In the genomic region with DNA sequence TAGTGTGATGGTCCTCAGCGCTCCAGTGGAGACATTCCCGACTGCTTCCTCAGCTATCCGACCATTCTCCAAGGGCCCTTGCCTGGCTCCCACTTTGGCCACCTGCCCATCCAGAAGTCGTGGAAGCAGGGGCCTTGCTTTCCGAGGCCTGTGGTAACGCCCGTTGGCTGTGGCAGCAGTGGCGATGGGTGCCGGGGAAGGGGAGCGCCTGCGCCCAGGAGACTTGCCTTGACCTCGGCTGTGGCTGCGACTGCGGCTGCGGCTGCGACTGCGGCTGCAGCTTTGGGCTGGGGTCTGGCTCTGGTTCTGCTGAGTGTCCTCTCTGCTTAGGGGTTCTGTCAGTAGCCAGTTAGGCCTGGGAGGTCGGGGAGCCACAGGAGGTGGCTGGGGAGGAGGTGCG, we compare ENCODE assay signal across 14 mouse cellular contexts. TPM values are rescaled to one million over a fixed set of nuclear protein-coding genes. Genes with fewer than 3 reads are reported as not detected.
DNase-seq lines count a peak whose midpoint lies in the region; ATAC-seq and TF ChIP-seq lines count a peak whose summit lies in the region.
"Had no signal": no experiment of that assay in that cellular context is flagged by ENCODE, and none has a peak within 500 bp of the region (broad histone marks: within the 10 kb centered on the region; RNA-seq: fewer than 3 reads in every experiment).

No protein-coding gene starts in this region.

- 45% methylated on average over 19 of the region's 19 CpGs for WGBS in heart, embryonic 13.5 days

- H3K27ac ChIP-seq in heart, embryonic 13.5 days (replicated peaks), result no peak overlapping the region
- H3K27ac ChIP-seq in testis, adult 2 months (ENCODE audit: control insufficient read depth, insufficient read depth, low read depth, low read length), result peak overlapping the region; percentile 14; the same call in 1 of the 2 replicates

- no peak for TF ChIP-seq CTCF in testis, adult 2 months (IDR thresholded peaks at IDR 0.05; ENCODE audit: control insufficient read depth, insufficient read depth, insufficient replicate concordance, low read depth, low read length)

- no peak overlapping the region for H3K4me2 ChIP-seq in heart, embryonic 13.5 days
- H3K4me2 ChIP-seq: lung, embryonic 14.5 days had no signal

- H3K4me1 ChIP-seq in heart, embryonic 13.5 days, result peaks cover 37% of the 10 kb centered on the region
- H3K4me1 ChIP-seq in testis, adult 2 months (ENCODE audit: control insufficient read depth, insufficient read depth, low read length), result peaks cover 26% of the 10 kb centered on the region

- TF ChIP-seq POLR2A in testis, adult 2 months (IDR thresholded peaks at IDR 0.05; ENCODE audit: control insufficient read depth, low read depth, low read length), result no peak

- peak; percentile 25 for DNase-seq in adrenal gland, postnatal 14 days
- DNase-seq in adrenal gland, adult 8-10 months, result no peak
- DNase-seq in heart, postnatal 4 days, result no peak
- DNase-seq in testis, postnatal 10 days (ENCODE audit: low spot score), result no peak
- DNase-seq: cerebellum, adult 11 months; kidney, adult 11 months; kidney, postnatal 36 days; lung, embryonic 14.5 days; thymus, postnatal 25 days had no signal

- H3K36me3 ChIP-seq in heart, embryonic 13.5 days, result peaks cover 50% of the 10 kb centered on the region
- H3K36me3 ChIP-seq in testis, adult 2 months (ENCODE audit: control insufficient read depth, insufficient read depth, low read length), result no peaks in the 10 kb centered on the region

- no peaks in the 10 kb centered on the region for H3K9me3 ChIP-seq in heart, embryonic 13.5 days

- no peak overlapping the region for H3K4me3 ChIP-seq in heart, embryonic 13.5 days
- 0 out of 2 replicates have a peak overlapping the region, but pooled peaks have one; percentile 14 for H3K4me3 ChIP-seq in testis, adult 2 months (ENCODE audit: control insufficient read depth, low read depth, low read length)

- 0 out of 2 replicates have a peak overlapping the region, but pooled peaks have one; percentile 28 for H3K9ac ChIP-seq in heart, embryonic 13.5 days
- H3K9ac ChIP-seq: lung, embryonic 14.5 days had no signal

- no peak for ATAC-seq in heart, embryonic 13.5 days (ENCODE audit: extremely low read depth, insufficient number of reproducible peaks, low FRiP score, low TSS enrichment)
- ATAC-seq in megakaryocyte-erythroid progenitor cell, adult 5-6 weeks (replicated peaks; ENCODE audit: low FRiP score, low TSS enrichment, poor library complexity, severe bottlenecking), result no peak
- no peak for ATAC-seq in inflammation-experienced regulatory T-cells, adult 6 months

- no peaks in the 10 kb centered on the region for H3K27me3 ChIP-seq in heart, embryonic 13.5 days (replicated peaks)
- H3K27me3 ChIP-seq in testis, adult 2 months (ENCODE audit: control insufficient read depth, insufficient read depth, low read length), result no peaks in the 10 kb centered on the region; the same call in 1 of the 2 replicates

RNA-seq across cellular contexts. Expression of gene Lzts2, which starts 14.5 kb away (rescaled TPM):
- 70.4 and 77.4 TPM in 2 replicates for total RNA-seq in adrenal gland, postnatal 14 days (2021)
- total RNA-seq in adrenal gland, adult 8-10 months (2022), result 100 to 1,000 TPM; 100 to 121 (median 110) TPM
- 39.3 and 39.9 TPM in 2 replicates for polyA plus RNA-seq in heart, embryonic 13.5 days (2015; fragmentation: Nextera tagmentation; extraction: Ambion mirVana)
- 10 to 100 TPM; 52.6 to 68.0 TPM for total RNA-seq in heart, postnatal 4 days (2021)
- polyA plus RNA-seq in testis, adult 2 months (2012; rRNA removed), result 36.2 and 42.3 TPM in 2 replicates
- total RNA-seq in megakaryocyte-erythroid progenitor cell, adult 5-6 weeks (2014; fragmentation: Nextera tagmentation), result 9.0 and 10.2 TPM in 2 replicates
- 7.8 and 7.9 TPM in 2 replicates for total RNA-seq in megakaryocyte-erythroid progenitor cell, adult 5-6 weeks (2017)
- 1 to 10 TPM in 1 of 3 experiments, under 1 TPM in 1, not detected in 1; 0.99 to 1.1 TPM for polyA plus RNA-seq in inflammation-experienced regulatory T-cells, adult 6 months (2017; shearing (Covaris generic))
- total RNA-seq: monocyte, adult 5-6 weeks had no signal

RNA-seq across cellular contexts. Expression of gene Pdzd7, which starts 16.8 kb away (rescaled TPM):
- not detected in 2 replicates for total RNA-seq in adrenal gland, postnatal 14 days (2021)
- total RNA-seq in adrenal gland, adult 8-10 months (2022), result under 1 TPM; 0.12 to 1.00 (median 0.56) TPM
- polyA plus RNA-seq in heart, embryonic 13.5 days (2015; fragmentation: Nextera tagmentation; extraction: Ambion mirVana), result 0.15 TPM in 1 of 2 replicates, not detected in the other
- total RNA-seq in heart, postnatal 4 days (2021), result not detected
- 1.0 and 1.1 TPM in 2 replicates for polyA plus RNA-seq in testis, adult 2 months (2012; rRNA removed)
- total RNA-seq in megakaryocyte-erythroid progenitor cell, adult 5-6 weeks (2014; fragmentation: Nextera tagmentation), result not detected in 2 replicates
- not detected in 2 replicates for total RNA-seq in megakaryocyte-erythroid progenitor cell, adult 5-6 weeks (2017)
- polyA plus RNA-seq in inflammation-experienced regulatory T-cells, adult 6 months (2017; shearing (Covaris generic)), result not detected
- total RNA-seq: monocyte, adult 5-6 weeks had no signal

RNA-seq across cellular contexts. Expression of gene Sfxn3, which starts 18.6 kb away (rescaled TPM):
- 51.7 and 58.1 TPM in 2 replicates for total RNA-seq in adrenal gland, postnatal 14 days (2021)
- 10 to 100 TPM; 53.1 to 96.1 (median 73.9) TPM for total RNA-seq in adrenal gland, adult 8-10 months (2022)
- polyA plus RNA-seq in heart, embryonic 13.5 days (2015; fragmentation: Nextera tagmentation; extraction: Ambion mirVana), result 17.6 and 19.6 TPM in 2 replicates
- 10 to 100 TPM; 26.3 to 27.2 TPM for total RNA-seq in heart, postnatal 4 days (2021)
- 16.3 and 20.7 TPM in 2 replicates for polyA plus RNA-seq in testis, adult 2 months (2012; rRNA removed)
- 10.6 and 23.4 TPM in 2 replicates for total RNA-seq in megakaryocyte-erythroid progenitor cell, adult 5-6 weeks (2014; fragmentation: Nextera tagmentation)
- total RNA-seq in megakaryocyte-erythroid progenitor cell, adult 5-6 weeks (2017), result 5.8 and 6.4 TPM in 2 replicates
- polyA plus RNA-seq in inflammation-experienced regulatory T-cells, adult 6 months (2017; shearing (Covaris generic)), result 10 to 100 TPM; 61.5 to 97.7 (median 97.5) TPM

RNA-seq across cellular contexts. Expression of gene Mrpl43, which starts 22.5 kb away (rescaled TPM):
- 45.6 and 50.0 TPM in 2 replicates for total RNA-seq in adrenal gland, postnatal 14 days (2021)
- total RNA-seq in adrenal gland, adult 8-10 months (2022), result 10 to 100 TPM; 44.2 to 57.9 (median 48.4) TPM
- polyA plus RNA-seq in heart, embryonic 13.5 days (2015; fragmentation: Nextera tagmentation; extraction: Ambion mirVana), result 55.9 and 62.2 TPM in 2 replicates
- 10 to 100 TPM; 45.3 to 45.5 TPM for total RNA-seq in heart, postnatal 4 days (2021)
- 43.4 and 46.8 TPM in 2 replicates for polyA plus RNA-seq in testis, adult 2 months (2012; rRNA removed)
- 32.2 and 48.4 TPM in 2 replicates for total RNA-seq in megakaryocyte-erythroid progenitor cell, adult 5-6 weeks (2014; fragmentation: Nextera tagmentation)
- total RNA-seq in megakaryocyte-erythroid progenitor cell, adult 5-6 weeks (2017), result 26.3 and 29.0 TPM in 2 replicates
- 10 to 100 TPM; 51.6 to 65.3 (median 55.9) TPM for polyA plus RNA-seq in inflammation-experienced regulatory T-cells, adult 6 months (2017; shearing (Covaris generic))

RNA-seq across cellular contexts. Expression of gene Twnk, which starts 23.3 kb away (rescaled TPM):
- total RNA-seq in adrenal gland, postnatal 14 days (2021), result 27.5 and 30.7 TPM in 2 replicates
- 10 to 100 TPM; 34.8 to 40.2 (median 37.5) TPM for total RNA-seq in adrenal gland, adult 8-10 months (2022)
- polyA plus RNA-seq in heart, embryonic 13.5 days (2015; fragmentation: Nextera tagmentation; extraction: Ambion mirVana), result 16.3 and 16.7 TPM in 2 replicates
- 10 to 100 TPM; 12.3 to 14.4 TPM for total RNA-seq in heart, postnatal 4 days (2021)
- 5.2 and 6.2 TPM in 2 replicates for polyA plus RNA-seq in testis, adult 2 months (2012; rRNA removed)
- 32.5 and 37.0 TPM in 2 replicates for total RNA-seq in megakaryocyte-erythroid progenitor cell, adult 5-6 weeks (2014; fragmentation: Nextera tagmentation)
- total RNA-seq in megakaryocyte-erythroid progenitor cell, adult 5-6 weeks (2017), result 27.1 and 32.6 TPM in 2 replicates
- polyA plus RNA-seq in inflammation-experienced regulatory T-cells, adult 6 months (2017; shearing (Covaris generic)), result 10 to 100 TPM in 1 of 3 experiments, 1 to 10 TPM in 2; 4.7 to 10.7 (median 9.8) TPM
